Mouse (Mus musculus) activated CD4-positive, CD25-positive, alpha-beta regulatory T cell, adult 4 months (primary cell): ENCODE measurements around the gene Olfr166. TPM values are rescaled to one million over a fixed set of nuclear protein-coding genes. Genes with fewer than 3 reads are reported as not detected.
"Not testable (repeated sequence)": the region's sequence is repeated elsewhere in the genome, so short reads cannot be mapped to it uniquely, and the experiment has no call there.

Source experiments
- ATAC-seq: one replicate; pipeline ENCODE4 v1.8.0; 2017
- polyA plus RNA-seq, 2 experiments: library from polyadenylated mRNA; unstranded; fragments of 100-300 nt; shearing (Covaris generic); gene quantifications; one replicate each; pipeline ENCODE4 v1.2.1; 2017

The Olfr166 gene
- polyA plus RNA-seq = not detected

GRCm38 (mm10) chr16:19483394-19483793 is at the start of gene Olfr166:
Gene Olfr166 (plus strand): TSS chr16:19483694.
- ATAC-seq = no peak

GRCm38 (mm10) chr16:19458741-19459140 is 24.8 kb upstream of the Olfr166 start:
- not testable (repeated sequence) for ATAC-seq

- no peak for ATAC-seq
Observed at GRCm38 (mm10) chr16:19464365-19464764, 19.1 kb upstream of the Olfr166 start.

- no peak for ATAC-seq
Observed at GRCm38 (mm10) chr16:19522166-19522565, 38.7 kb downstream of the Olfr166 start, which contains the start of gene Olfr167. Gene Olfr167 (minus strand): TSS chr16:19522266.

GRCm38 (mm10) chr16:19535455-19535854 is 52.0 kb downstream of the Olfr166 start, which contains the start of gene Olfr168:
Gene Olfr168 (minus strand): TSS chr16:19535555.
- no peak for ATAC-seq

Other genes with a start within 250 kb of the Olfr166 start
- gene Olfr164, start 169.6 kb upstream of the Olfr166 start, polyA plus RNA-seq = not detected
- gene Olfr165, start 60.6 kb upstream of the Olfr166 start, polyA plus RNA-seq = not detected
- not detected for gene Olfr167, start 38.6 kb downstream of the Olfr166 start, polyA plus RNA-seq
- gene Olfr168, start 51.9 kb downstream of the Olfr166 start, polyA plus RNA-seq = not detected
- gene Olfr169, start 88.1 kb downstream of the Olfr166 start, polyA plus RNA-seq = not detected
- not detected for gene Olfr170, start 128.2 kb downstream of the Olfr166 start, polyA plus RNA-seq
- gene Olfr171, start 146.2 kb downstream of the Olfr166 start, polyA plus RNA-seq = not detected
- under 1 TPM in 1 of 2 experiments, not detected in 1; 0.14 TPM for gene Lamp3, start 222.7 kb downstream of the Olfr166 start, polyA plus RNA-seq